Mouse (Mus musculus): Measurements from ENCODE around the gene Tprn. TPM values are rescaled to one million over a fixed set of nuclear protein-coding genes. Genes with fewer than 3 reads are reported as not detected.

Tprn gene
- polyA plus RNA-seq, 1 experiment from 2014 or later, result 5.0 TPM

- Histone ChIP-seq H3K4me2 (peak within 1 kb of the TSS; percentile 81), H3K4me1 (ENCODE audit: insufficient read depth) (0 out of 2 replicates have a peak, but pooled peaks cover 5% of the 10 kb centered on the region), H3K9me3 (ENCODE audit: low read depth, low read length) (no peaks in the 10 kb centered on the region), H3K9ac (peak within 1 kb of the TSS; percentile 77), H3K4me3 (ENCODE audit: low read depth, low read length) (peak within 1 kb of the TSS; percentile 91), H3K36me3 (ENCODE audit: insufficient read depth) (peaks cover 17% of the 10 kb centered on the region), H3K27ac (ENCODE audit: low read depth) (peak within 1 kb of the TSS; percentile 98), H3K27me3 (ENCODE audit: insufficient read depth, low read length) (no peaks in the 10 kb centered on the region)
- TF ChIP-seq CTCF (IDR thresholded peaks at IDR 0.05; ENCODE audit: low read depth), result peak; percentile 52
- ATAC-seq (ENCODE audit: insufficient read depth) (no peak), DNase-seq (no peak)
- 0% methylated on average over 17 of the region's 17 CpGs for WGBS
Observed at GRCm38 (mm10) chr2:25224492-25224765, 38.0 kb upstream of the Tprn start, which contains the start of gene Tubb4b. Gene Tubb4b, minus strand, starts transcription at chr2:25224702.

GRCm38 (mm10) chr2:25224766-25225752 is 37.4 kb upstream of the Tprn start:
- no peak for TF ChIP-seq CTCF (IDR thresholded peaks at IDR 0.05; ENCODE audit: low read depth)
- WGBS, result 2% methylated on average over 41 of the region's 41 CpGs
- Histone ChIP-seq H3K4me1 (ENCODE audit: insufficient read depth) (0 out of 2 replicates have a peak, but pooled peaks cover 5% of the 10 kb centered on the region), H3K27me3 (ENCODE audit: insufficient read depth, low read length) (no peaks in the 10 kb centered on the region), H3K4me2 (peak overlapping the region; percentile 66), H3K27ac (ENCODE audit: low read depth) (peak overlapping the region; percentile 98), H3K9ac (peak overlapping the region; percentile 62), H3K9me3 (ENCODE audit: low read depth, low read length) (no peaks in the 10 kb centered on the region), H3K4me3 (ENCODE audit: low read depth, low read length) (peak overlapping the region; percentile 91), H3K36me3 (ENCODE audit: insufficient read depth) (peaks cover 17% of the 10 kb centered on the region)
- ATAC-seq (ENCODE audit: insufficient read depth), result peak; percentile 96
- DNase-seq, result peak; percentile 99

- Histone ChIP-seq H3K27ac (ENCODE audit: low read depth) (peak overlapping the region; percentile 98), H3K4me3 (ENCODE audit: low read depth, low read length) (peak overlapping the region; percentile 51; the same call in 1 of the 2 replicates), H3K27me3 (ENCODE audit: insufficient read depth, low read length) (no peaks in the 10 kb centered on the region), H3K9me3 (ENCODE audit: low read depth, low read length) (no peaks in the 10 kb centered on the region), H3K4me1 (ENCODE audit: insufficient read depth) (0 out of 2 replicates have a peak, but pooled peaks cover 5% of the 10 kb centered on the region), H3K4me2 (peak overlapping the region; percentile 66), H3K36me3 (ENCODE audit: insufficient read depth) (peaks cover 17% of the 10 kb centered on the region), H3K9ac (peak overlapping the region; percentile 62; the same call in 1 of the 2 replicates)
- no peak for TF ChIP-seq CTCF (IDR thresholded peaks at IDR 0.05; ENCODE audit: low read depth)
- no peak for DNase-seq
- 69% methylated on average over 8 of the region's 8 CpGs for WGBS
- no peak for ATAC-seq (ENCODE audit: insufficient read depth)
Observed at GRCm38 (mm10) chr2:25225811-25226379, 36.5 kb upstream of the Tprn start.

DNA sequence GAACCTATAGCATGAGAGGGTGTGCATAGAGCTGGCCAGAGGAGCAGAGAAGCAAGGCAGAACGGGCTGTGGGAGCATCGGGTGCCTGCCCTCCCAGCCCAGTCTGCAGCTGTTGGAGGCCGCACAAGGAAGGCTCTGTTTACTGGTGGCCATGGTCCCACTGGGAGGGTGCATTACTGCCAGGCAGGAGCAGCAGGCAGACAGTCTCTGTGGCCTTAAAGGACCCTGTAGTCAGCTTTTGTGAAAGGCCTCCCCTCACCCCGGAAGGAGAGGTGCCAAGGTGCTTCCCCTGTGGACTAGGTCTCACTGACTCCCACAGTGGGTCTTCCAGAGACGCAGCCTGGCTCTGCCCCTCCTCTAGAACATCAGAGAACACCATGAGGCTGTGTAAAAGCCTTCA is 35.6 kb upstream of the Tprn start:
- no peak overlapping the region for H3K4me3 ChIP-seq (ENCODE audit: low read depth, low read length)
- TF ChIP-seq CTCF (IDR thresholded peaks at IDR 0.05; ENCODE audit: low read depth), result no peak
- peaks cover 10% of the 10 kb centered on the region for H3K36me3 ChIP-seq (ENCODE audit: insufficient read depth)
- 0 out of 2 replicates have a peak, but pooled peaks cover 5% of the 10 kb centered on the region for H3K4me1 ChIP-seq (ENCODE audit: insufficient read depth)
- ATAC-seq (ENCODE audit: insufficient read depth) (no peak), DNase-seq (no peak)
- H3K27me3 ChIP-seq (ENCODE audit: insufficient read depth, low read length), result no peaks in the 10 kb centered on the region
- H3K9ac ChIP-seq, result no peak overlapping the region
- no peaks in the 10 kb centered on the region for H3K9me3 ChIP-seq (ENCODE audit: low read depth, low read length)
- no peak overlapping the region for H3K27ac ChIP-seq (ENCODE audit: low read depth)
- H3K4me2 ChIP-seq, result no peak overlapping the region
- 75% methylated on average over 5 of the region's 5 CpGs for WGBS

GRCm38 (mm10) chr2:25227406-25227805 is 35.0 kb upstream of the Tprn start:
- H3K9ac ChIP-seq, result no peak overlapping the region
- H3K27ac ChIP-seq (ENCODE audit: low read depth), result no peak overlapping the region
- 0 out of 2 replicates have a peak, but pooled peaks cover 4% of the 10 kb centered on the region for H3K36me3 ChIP-seq (ENCODE audit: insufficient read depth)
- 90% methylated on average over 4 of the region's 4 CpGs for WGBS
- no peaks in the 10 kb centered on the region for H3K9me3 ChIP-seq (ENCODE audit: low read depth, low read length)
- H3K4me1 ChIP-seq (ENCODE audit: insufficient read depth), result 0 out of 2 replicates have a peak, but pooled peaks cover 5% of the 10 kb centered on the region
- H3K4me2 ChIP-seq, result no peak overlapping the region
- no peaks in the 10 kb centered on the region for H3K27me3 ChIP-seq (ENCODE audit: insufficient read depth, low read length)
- DNase-seq, result no peak
- no peak overlapping the region for H3K4me3 ChIP-seq (ENCODE audit: low read depth, low read length)
- no peak for ATAC-seq (ENCODE audit: insufficient read depth)
- TF ChIP-seq CTCF (IDR thresholded peaks at IDR 0.05; ENCODE audit: low read depth), result no peak

DNA sequence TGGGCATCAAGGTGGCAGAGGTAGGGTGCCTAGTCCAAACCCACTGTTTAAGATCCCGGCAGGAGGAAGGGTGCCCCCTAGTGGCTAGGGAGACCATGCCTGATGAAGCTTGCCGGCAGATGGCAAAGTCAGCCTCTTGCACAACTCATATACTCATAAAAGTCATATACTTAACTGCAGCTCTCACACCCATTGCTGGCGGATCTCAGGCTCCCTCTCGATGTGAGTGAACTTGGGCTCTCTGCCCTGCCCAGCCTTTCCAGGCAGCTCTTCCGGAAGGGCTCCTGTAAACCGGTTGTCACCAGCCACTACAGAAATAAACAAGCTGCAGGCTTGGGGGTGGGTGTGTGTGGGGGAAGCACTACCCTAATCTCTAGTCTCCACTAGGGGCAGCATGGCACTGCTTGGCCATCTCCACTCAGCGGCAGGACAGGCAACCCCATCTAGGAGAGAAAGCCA is 34.0 kb upstream of the Tprn start:
- peak; percentile 74 for TF ChIP-seq CTCF (IDR thresholded peaks at IDR 0.05; ENCODE audit: low read depth)
- Histone ChIP-seq H3K36me3 (ENCODE audit: insufficient read depth) (0 out of 2 replicates have a peak, but pooled peaks cover 2% of the 10 kb centered on the region), H3K27ac (ENCODE audit: low read depth) (peak overlapping the region; percentile 58; the same call in 1 of the 2 replicates), H3K4me1 (ENCODE audit: insufficient read depth) (0 out of 2 replicates have a peak, but pooled peaks cover 5% of the 10 kb centered on the region), H3K27me3 (ENCODE audit: insufficient read depth, low read length) (no peaks in the 10 kb centered on the region), H3K9ac (no peak overlapping the region), H3K9me3 (ENCODE audit: low read depth, low read length) (no peaks in the 10 kb centered on the region), H3K4me2 (peak overlapping the region; percentile 33), H3K4me3 (ENCODE audit: low read depth, low read length) (0 out of 2 replicates have a peak overlapping the region, but pooled peaks have one; percentile 7)
- DNase-seq, result peak; percentile 93
- WGBS, result under 1% methylated on average over 7 of the region's 7 CpGs
- peak; percentile 35 for ATAC-seq (ENCODE audit: insufficient read depth)
